Mouse (Mus musculus): ENCODE data around the gene Spata13. TPM values are rescaled to one million over a fixed set of nuclear protein-coding genes. Genes with fewer than 3 reads are reported as not detected.
A peak's percentile ranks its signal among the peaks of the same experiment; 100 is the strongest.

Gene Spata13
- total RNA-seq, 2 experiments from 2014 or later = 23.2 to 31.1 TPM

DNA sequence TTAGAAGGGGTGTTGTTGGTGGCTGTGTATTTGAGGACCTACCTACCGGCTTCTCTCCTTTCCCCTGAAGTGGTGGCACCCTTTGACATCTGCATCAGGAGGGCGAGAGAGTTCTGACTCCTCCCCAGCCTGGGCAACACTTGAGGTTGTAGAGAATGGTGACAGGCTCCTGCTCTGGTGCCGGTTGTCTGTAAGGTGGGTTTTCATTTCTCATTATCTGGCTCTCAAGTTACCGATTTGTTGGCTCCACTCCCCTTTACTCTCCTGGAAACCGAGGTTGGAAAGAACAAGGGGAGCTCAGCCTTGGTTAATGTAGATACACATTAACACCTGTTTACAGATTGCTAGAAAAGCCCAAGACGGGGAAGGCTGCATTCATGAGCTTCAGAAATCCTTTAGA, 31.5 kb downstream of the Spata13 start:
- TF ChIP-seq CTCF (conservative IDR thresholded peaks at IDR 0.05) = no peak
- no peak for DNase-seq (ENCODE audit: low spot score in 2 of 2)
- Histone ChIP-seq H3K4me3 (no peak overlapping the region), H3K27ac (no peak overlapping the region)

DNA sequence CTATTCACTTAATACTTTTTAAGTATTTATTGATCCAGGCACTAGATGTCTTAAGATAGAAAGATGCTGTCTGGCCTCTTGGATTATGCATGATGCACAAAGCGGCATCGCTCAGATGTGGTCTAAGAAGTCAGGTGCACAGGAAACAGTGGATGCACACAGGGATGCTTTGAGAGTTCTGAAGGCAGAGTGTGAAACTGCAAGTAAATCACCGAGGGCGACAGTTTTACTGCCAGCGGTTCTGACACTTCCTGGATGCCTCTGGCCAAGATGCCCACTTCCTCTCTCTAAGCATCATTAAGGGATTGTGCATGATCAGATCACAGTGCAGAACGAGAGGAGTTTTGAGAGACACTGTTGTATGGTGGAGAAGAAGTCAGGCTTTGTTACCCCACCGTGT, 32.5 kb downstream of the Spata13 start:
- no peak overlapping the region for H3K4me3 ChIP-seq
- H3K27ac ChIP-seq = no peak overlapping the region
- TF ChIP-seq CTCF (conservative IDR thresholded peaks at IDR 0.05) = no peak
- DNase-seq (ENCODE audit: low spot score in 2 of 2) = no peak

DNA sequence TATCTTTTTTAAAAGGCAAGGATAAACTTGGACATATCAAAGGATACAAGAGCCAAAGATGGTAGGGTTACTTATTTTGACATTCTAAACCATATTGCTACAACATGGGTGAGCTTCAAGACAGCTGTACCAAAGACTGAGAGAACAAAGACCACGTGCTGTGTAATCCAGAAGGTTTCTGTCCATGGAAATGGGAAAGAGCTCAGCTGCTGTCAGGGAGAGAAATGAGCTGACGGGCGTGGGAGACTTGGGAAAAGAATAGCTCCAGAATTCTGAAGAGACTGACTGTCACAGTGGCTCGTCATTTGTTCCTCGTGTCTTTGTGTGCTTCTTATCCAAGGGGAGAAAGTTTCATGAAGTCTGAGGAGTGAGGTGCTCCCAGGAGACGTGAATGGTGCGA, 36.4 kb downstream of the Spata13 start:
- TF ChIP-seq CTCF (conservative IDR thresholded peaks at IDR 0.05) = no peak
- DNase-seq (ENCODE audit: low spot score in 2 of 2) = peak; percentile 38 to 59
- H3K27ac ChIP-seq = peak overlapping the region; percentile 67; the same call in 1 of the 2 replicates
- no peak overlapping the region for H3K4me3 ChIP-seq

DNA sequence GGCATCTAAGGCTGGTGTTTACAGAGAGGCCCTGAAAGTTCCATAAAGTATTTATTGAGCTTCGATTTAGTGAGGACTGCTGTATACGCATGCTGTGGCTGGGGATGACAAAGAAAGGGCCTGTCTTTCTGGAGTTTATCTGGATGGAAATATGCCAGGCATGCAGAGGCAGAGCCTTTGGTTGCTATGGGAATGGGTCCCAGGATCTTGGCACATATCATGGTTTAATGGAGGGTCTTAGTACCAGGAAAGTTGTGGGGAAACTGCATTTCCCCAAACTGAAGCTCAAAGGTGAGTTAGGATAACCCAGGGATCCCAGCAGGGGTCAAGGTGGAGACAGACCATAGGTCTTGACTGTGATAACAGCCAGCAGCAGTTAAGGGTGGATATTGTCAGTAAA, 37.7 kb downstream of the Spata13 start:
- Histone ChIP-seq H3K27ac (no peak overlapping the region), H3K4me3 (no peak overlapping the region)
- TF ChIP-seq CTCF (conservative IDR thresholded peaks at IDR 0.05) = no peak
- DNase-seq (ENCODE audit: low spot score in 2 of 2) = no peak

GRCm38 (mm10) chr14:60675697-60676096, 41.9 kb downstream of the Spata13 start:
- no peak overlapping the region for H3K4me3 ChIP-seq
- DNase-seq (ENCODE audit: low spot score in 2 of 2) = peak in 1 of 2 experiments; percentile 54
- TF ChIP-seq CTCF (conservative IDR thresholded peaks at IDR 0.05) = peak; percentile 52
- H3K27ac ChIP-seq = peak overlapping the region; percentile 8; the same call in 1 of the 2 replicates

- TF ChIP-seq CTCF (conservative IDR thresholded peaks at IDR 0.05) = no peak
- no peak for DNase-seq (ENCODE audit: low spot score in 2 of 2)
- no peak overlapping the region for H3K4me3 ChIP-seq
- H3K27ac ChIP-seq = peak overlapping the region; percentile 69
These were observed 43.0 kb downstream of the Spata13 start for GRCm38 (mm10) chr14:60676625-60677314.

DNA sequence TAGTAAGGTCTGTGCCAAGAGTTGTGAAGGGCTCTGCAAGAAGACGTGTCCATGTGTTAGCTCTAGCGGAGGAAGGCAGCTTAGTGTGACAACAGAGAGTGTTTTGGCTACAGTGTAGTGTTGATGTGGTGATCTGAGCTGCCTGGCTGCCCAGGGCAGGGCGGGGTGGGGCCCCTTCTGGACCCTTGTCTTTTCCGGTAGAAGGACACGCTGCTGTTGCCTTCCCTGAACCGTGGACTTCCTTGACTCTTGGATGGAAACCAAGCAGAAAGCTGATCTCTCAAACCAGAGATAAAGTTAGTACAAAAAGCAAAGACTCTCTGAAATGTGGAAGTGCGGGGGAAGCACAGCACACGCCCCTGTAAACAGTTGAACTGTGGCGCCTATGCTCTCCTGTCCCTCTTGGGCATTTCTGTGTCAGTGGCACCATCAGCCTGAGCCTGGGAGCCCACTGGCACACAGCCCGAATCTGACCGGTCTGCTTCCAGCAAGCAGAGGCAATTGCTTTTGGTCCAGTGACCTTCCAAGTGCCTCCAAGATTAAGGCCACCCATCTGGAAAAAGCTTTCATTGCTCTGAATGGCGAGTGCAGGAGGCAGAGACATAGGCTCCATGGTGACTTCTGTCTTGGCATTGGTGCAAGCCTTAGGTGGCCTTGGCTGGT, 48.7 kb downstream of the Spata13 start:
- Histone ChIP-seq H3K27ac (no peak overlapping the region), H3K4me3 (no peak overlapping the region)
- no peak for DNase-seq (ENCODE audit: low spot score in 2 of 2)
- no peak for TF ChIP-seq CTCF (conservative IDR thresholded peaks at IDR 0.05)

DNA sequence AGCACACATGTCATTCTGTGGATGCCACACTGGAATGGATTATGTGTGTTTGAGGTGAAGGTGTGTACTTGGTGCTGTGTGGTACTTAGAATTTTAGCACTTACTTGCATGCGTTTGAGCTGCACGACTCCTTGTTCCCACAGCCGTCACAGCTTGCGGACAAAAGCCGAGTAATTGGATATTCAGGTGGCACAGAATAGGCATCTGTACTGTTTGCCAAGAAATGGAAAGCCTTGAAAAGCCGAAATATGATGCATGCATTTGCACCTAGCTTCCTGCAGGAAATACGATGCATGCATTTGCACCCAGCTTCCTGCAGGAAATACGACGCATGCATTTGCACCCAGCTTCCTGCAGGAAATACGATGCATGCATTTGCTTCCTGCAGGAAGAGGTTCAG, 50.2 kb downstream of the Spata13 start:
- Histone ChIP-seq H3K4me3 (no peak overlapping the region), H3K27ac (no peak overlapping the region)
- TF ChIP-seq CTCF (conservative IDR thresholded peaks at IDR 0.05) = 0 out of 2 replicates have a peak, but pooled peaks have one; percentile 10
- DNase-seq (ENCODE audit: low spot score in 2 of 2) = no peak

DNA sequence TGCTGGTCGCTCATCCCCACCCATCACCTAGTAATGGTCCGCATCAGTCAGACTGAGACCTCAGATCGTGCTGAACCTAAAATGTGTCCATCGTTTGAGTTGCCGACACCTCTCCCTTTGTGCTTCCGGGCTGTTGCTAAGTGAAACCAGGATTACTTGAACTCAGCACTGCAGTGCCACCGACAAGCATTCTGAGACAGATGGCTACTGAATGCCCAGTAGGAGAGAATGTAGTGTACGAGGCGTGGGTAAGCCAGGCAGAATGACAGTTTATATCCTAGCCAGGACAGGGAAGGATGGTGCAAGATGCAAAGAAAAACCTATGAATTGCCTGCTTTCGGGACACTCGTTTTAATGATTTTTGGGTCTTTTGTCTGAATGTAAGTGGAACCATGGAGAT, 52.9 kb downstream of the Spata13 start:
- Histone ChIP-seq H3K27ac (0 out of 2 replicates have a peak overlapping the region, but pooled peaks have one; percentile 24), H3K4me3 (peak overlapping the region; percentile 17; the same call in 1 of the 2 replicates)
- TF ChIP-seq CTCF (conservative IDR thresholded peaks at IDR 0.05) = no peak

GRCm38 (mm10) chr14:60687241-60687640, 53.4 kb downstream of the Spata13 start:
- Histone ChIP-seq H3K4me3 (peak overlapping the region; percentile 17; the same call in 1 of the 2 replicates), H3K27ac (0 out of 2 replicates have a peak overlapping the region, but pooled peaks have one; percentile 24)
- DNase-seq (ENCODE audit: low spot score in 2 of 2) = no peak
- TF ChIP-seq CTCF (conservative IDR thresholded peaks at IDR 0.05) = no peak

More for the DNA sequence above, 52.9 kb downstream of the Spata13 start:
- no peak for DNase-seq (ENCODE audit: low spot score in 2 of 2)

- H3K27ac ChIP-seq = no peak overlapping the region
- no peak overlapping the region for H3K4me3 ChIP-seq
- peak; percentile 92 for TF ChIP-seq CTCF (conservative IDR thresholded peaks at IDR 0.05)
- peak; percentile 64 to 75 for DNase-seq (ENCODE audit: low spot score in 2 of 2)
These were observed 54.9 kb downstream of the Spata13 start for GRCm38 (mm10) chr14:60688509-60689205.

DNA sequence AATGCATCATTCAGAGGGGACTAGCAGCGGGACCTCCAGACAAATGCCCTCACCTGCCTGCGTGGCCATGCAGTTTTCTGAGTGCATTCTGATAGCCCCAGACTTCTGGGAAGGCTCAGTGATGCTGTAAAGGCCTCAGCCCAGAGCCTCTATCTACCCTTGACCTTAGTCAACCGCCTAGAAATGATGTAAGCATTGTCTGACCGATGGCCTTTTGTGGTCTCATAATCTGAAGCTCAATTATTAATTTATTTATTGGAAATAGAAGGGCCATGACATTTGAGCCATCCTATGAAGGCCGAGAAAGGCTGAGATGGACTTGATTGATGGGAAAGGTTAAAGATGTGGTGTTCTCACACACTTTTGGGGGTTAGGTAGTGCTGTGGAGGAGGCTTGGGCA, 56.0 kb downstream of the Spata13 start:
- no peak for TF ChIP-seq CTCF (conservative IDR thresholded peaks at IDR 0.05)
- DNase-seq (ENCODE audit: low spot score in 2 of 2) = no peak
- H3K27ac ChIP-seq = no peak overlapping the region
- H3K4me3 ChIP-seq = no peak overlapping the region

DNA sequence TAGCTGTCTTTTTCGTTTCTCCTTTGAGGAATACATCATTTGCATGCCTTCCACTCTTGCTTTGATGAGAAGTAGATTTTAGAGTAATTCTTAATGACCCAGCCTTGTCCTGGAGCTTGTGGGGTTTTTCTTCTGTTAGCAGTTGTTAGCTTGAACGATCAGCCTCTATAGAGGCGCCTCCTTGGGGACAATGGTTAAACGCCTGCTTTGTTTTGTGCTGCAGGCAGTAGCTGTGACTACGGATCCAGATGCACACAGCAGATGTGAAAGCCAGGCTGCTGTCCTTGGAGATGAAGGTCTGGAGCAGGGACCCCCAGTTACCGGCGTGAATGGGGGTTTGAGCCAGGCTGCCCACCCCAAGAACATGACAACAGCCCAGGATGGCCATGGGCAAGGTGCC, 56.8 kb downstream of the Spata13 start:
- TF ChIP-seq CTCF (conservative IDR thresholded peaks at IDR 0.05) = peak; percentile 12; the same call in 1 of the 2 replicates
- H3K27ac ChIP-seq = no peak overlapping the region; the same call in 1 of the 2 replicates
- no peak for DNase-seq (ENCODE audit: low spot score in 2 of 2)
- H3K4me3 ChIP-seq = no peak overlapping the region

All from layer of hippocampus, adult 2 months (tissue).